Mouse (Mus musculus) Patski (cell line): Measurements from ENCODE around the gene Paqr8. TPM values are rescaled to one million over a fixed set of nuclear protein-coding genes. Genes with fewer than 3 reads are reported as not detected.

Experiments used
- ATAC-seq: fragments of 100-300 bp; one replicate; pipeline ENCODE4 v1.8.0; 2021
- CTCF ChIA-PET: fragments of 350-600 bp; sonication (Branson Sonifier 250); formaldehyde crosslinking; loops from one replicate; lab custom pipeline; 2022; ENCODE audit warnings: inconsistent platforms; lab: Charles Lee
- POLR2A ChIA-PET: fragments of 350-600 bp; sonication (Branson Sonifier 250); formaldehyde crosslinking; loops from one replicate; lab custom pipeline; 2022; ENCODE audit warnings: antibody characterized with exemption, inconsistent platforms; lab: Charles Lee
- DNase-seq: peaks from one replicate; pipeline ENCODE4 v3.0.0-alpha.2; 2011; ENCODE audit warnings: low read depth, low spot score
- H3K27me3 ChIP-seq: fragments of 371-371 bp; one replicate; pipeline ENCODE4 v1.5.1; 2021
- CTCF ChIP-seq: fragments of 100-300 bp; IDR thresholded peaks from one replicate; pipeline ENCODE4 v1.5.1; 2021
- in situ Hi-C: fragments of 300-500 bp; cut with MboI; formaldehyde crosslinking; loops from 3 replicates; pipeline ENCODE4 v1.11.1; 2018; ENCODE audit warnings: low pct_unique_long_range_greater_than_20kb, mixed read lengths
- polyA plus RNA-seq: library from polyadenylated mRNA; unstranded; gene quantifications from one replicate; pipeline ENCODE4 v1.2.3, GENCODE M21; 2021

Paqr8 gene
- polyA plus RNA-seq, 1 experiment from 2014 or later, result 7.5 TPM

GRCm38 (mm10) chr1:20986378-20987056 lies 96.1 kb downstream of the Paqr8 start:
- DNase-seq (no peak), ATAC-seq (no peak)
- TF ChIP-seq CTCF, result no peak
- ChIA-PET CTCF (interaction anchor here (1.0 to 1.1 kb wide), 2 partner anchors 11 to 36 kb away, joined by 3 to 4 read pairs; no protein-coding TSS in a partner anchor), POLR2A (no interaction called here)
- H3K27me3 ChIP-seq, result no peaks in the 10 kb centered on the region
- in situ Hi-C loops, result no loop called here

Other genes with a start within 250 kb of the Paqr8 start
- not detected for gene Il17a, start 159.7 kb upstream of the Paqr8 start, polyA plus RNA-seq
- not detected for gene Il17f, start 100.0 kb upstream of the Paqr8 start, polyA plus RNA-seq
- gene Mcm3, start 70.3 kb upstream of the Paqr8 start, polyA plus RNA-seq, result 57.3 TPM
- gene Efhc1, start 61.0 kb downstream of the Paqr8 start, polyA plus RNA-seq, result 6.1 TPM
- 12.4 TPM for gene Tram2, start 188.6 kb downstream of the Paqr8 start, polyA plus RNA-seq